Mouse (Mus musculus) bone marrow, adult 2 months (tissue): Measurements from ENCODE around the gene Enho.

Experiments
- CTCF ChIP-seq: fragments of 200-500 bp; IDR thresholded peaks from 2 replicates; pipeline ENCODE4 v1.5.1; 2011; ENCODE audit warnings: low read length, control low read depth; ENCODE audit not compliant: control insufficient read depth, insufficient read depth
- POLR2A ChIP-seq: fragments of 200-500 bp; IDR thresholded peaks from 2 replicates; pipeline ENCODE4 v1.6.1; 2011; ENCODE audit warnings: low read depth, mild to moderate bottlenecking, control low read depth, low read length, borderline replicate concordance; ENCODE audit not compliant: control insufficient read depth

- TF ChIP-seq CTCF: no peak
- no peak for TF ChIP-seq POLR2A
Observed at GRCm38 (mm10) chr4:41672522-41672963, 32.4 kb upstream of the Enho start.
